In genomic region chr19:59466417-59466937, GRCm38 (mm10) we compare ENCODE assay signal across 19 mouse cellular contexts. TPM values are rescaled to one million over a fixed set of nuclear protein-coding genes. Genes with fewer than 3 reads are reported as not detected.
DNase-seq lines count a peak whose midpoint lies in the region; ATAC-seq and TF ChIP-seq lines count a peak whose summit lies in the region.
"Had no signal": no experiment of that assay in that cellular context is flagged by ENCODE, and none has a peak within 500 bp of the region (broad histone marks: within the 10 kb centered on the region; RNA-seq: fewer than 3 reads in every experiment).

No protein-coding gene starts in this region.

- WGBS in hindbrain, embryonic 11.5 days: 1% methylated on average over 6 of the region's 6 CpGs
- 2% methylated on average over 6 of the region's 6 CpGs for WGBS in hindbrain, embryonic 16.5 days
- WGBS in neural tube, embryonic 15.5 days: under 1% methylated on average over 6 of the region's 6 CpGs
- WGBS in forebrain, postnatal 0 days: 9% methylated on average over 6 of the region's 6 CpGs

- no peak overlapping the region for H3K4me3 ChIP-seq in hindbrain, embryonic 11.5 days (ENCODE audit: low read depth, low read length)
- no peak overlapping the region for H3K4me3 ChIP-seq in hindbrain, embryonic 16.5 days (ENCODE audit: low read length)
- H3K4me3 ChIP-seq in neural tube, embryonic 15.5 days (replicated peaks): no peak overlapping the region
- H3K4me3 ChIP-seq in forebrain, postnatal 0 days (ENCODE audit: low read depth, low read length): no peak overlapping the region
- H3K4me3 ChIP-seq: hindbrain, embryonic 13.5 days; liver, embryonic 13.5 days; neural tube, embryonic 13.5 days had no signal

- H3K9me3 ChIP-seq in hindbrain, embryonic 11.5 days (ENCODE audit: control insufficient read depth, low read length): no peaks in the 10 kb centered on the region
- H3K9me3 ChIP-seq in hindbrain, embryonic 16.5 days (ENCODE audit: control insufficient read depth, low read length): no peaks in the 10 kb centered on the region
- H3K9me3 ChIP-seq in neural tube, embryonic 15.5 days (replicated peaks): no peaks in the 10 kb centered on the region
- H3K9me3 ChIP-seq in forebrain, postnatal 0 days (ENCODE audit: low read length): no peaks in the 10 kb centered on the region
- H3K9me3 ChIP-seq: heart, embryonic 15.5 days; hindbrain, embryonic 13.5 days; liver, embryonic 13.5 days; neural tube, embryonic 13.5 days had no signal

- peak; percentile 50 for DNase-seq in hindbrain, embryonic 11.5 days (ENCODE audit: low spot score)
- peak; percentile 44 for DNase-seq in neural tube, embryonic 10.5 days (ENCODE audit: extremely low spot score, low spot score)
- DNase-seq in forebrain, postnatal 0 days: peak; percentile 29
- no peak for DNase-seq in cerebellum, adult 11-12 months
- no peak for DNase-seq in thymus, postnatal 36 days
- no peak for DNase-seq in right cerebral cortex, adult 2 months (ENCODE audit: low spot score in 2 of 2)
- DNase-seq: adrenal gland, adult 8-10 months; cerebellum, adult 9-11 months; liver, embryonic 13.5 days had no signal

- no peak overlapping the region for H3K9ac ChIP-seq in hindbrain, embryonic 11.5 days (ENCODE audit: low read depth, low read length)
- H3K9ac ChIP-seq in hindbrain, embryonic 16.5 days (ENCODE audit: low read depth, low read length): no peak overlapping the region
- no peak overlapping the region for H3K9ac ChIP-seq in neural tube, embryonic 15.5 days (replicated peaks)
- H3K9ac ChIP-seq in forebrain, postnatal 0 days: no peak overlapping the region
- H3K9ac ChIP-seq: heart, embryonic 15.5 days; hindbrain, embryonic 13.5 days; liver, embryonic 13.5 days; neural tube, embryonic 13.5 days had no signal

- TF ChIP-seq CTCF in forebrain, postnatal 0 days (IDR thresholded peaks at IDR 0.05; ENCODE audit: low read depth): no peak

- peaks cover 94% of the 10 kb centered on the region for H3K27me3 ChIP-seq in hindbrain, embryonic 11.5 days (ENCODE audit: control insufficient read depth, insufficient read depth, low read length)
- H3K27me3 ChIP-seq in hindbrain, embryonic 16.5 days (replicated peaks; ENCODE audit: control insufficient read depth, insufficient read depth, low read length): peaks cover 68% of the 10 kb centered on the region
- peaks cover 98% of the 10 kb centered on the region for H3K27me3 ChIP-seq in neural tube, embryonic 15.5 days (replicated peaks)
- peaks cover 55% of the 10 kb centered on the region for H3K27me3 ChIP-seq in forebrain, postnatal 0 days (ENCODE audit: insufficient read depth, low read length)

- H3K36me3 ChIP-seq in hindbrain, embryonic 11.5 days (ENCODE audit: control insufficient read depth, insufficient read depth, low read length): no peaks in the 10 kb centered on the region
- H3K36me3 ChIP-seq in hindbrain, embryonic 16.5 days (ENCODE audit: control insufficient read depth, insufficient read depth, low read length): no peaks in the 10 kb centered on the region
- no peaks in the 10 kb centered on the region for H3K36me3 ChIP-seq in neural tube, embryonic 15.5 days
- no peaks in the 10 kb centered on the region for H3K36me3 ChIP-seq in forebrain, postnatal 0 days (ENCODE audit: insufficient read depth)
- H3K36me3 ChIP-seq: heart, embryonic 15.5 days; hindbrain, embryonic 13.5 days; liver, embryonic 13.5 days; neural tube, embryonic 13.5 days had no signal

- no peak overlapping the region for H3K27ac ChIP-seq in hindbrain, embryonic 11.5 days (ENCODE audit: low read depth, low read length)
- no peak overlapping the region for H3K27ac ChIP-seq in hindbrain, embryonic 16.5 days (ENCODE audit: low read depth, low read length)
- no peak overlapping the region for H3K27ac ChIP-seq in neural tube, embryonic 15.5 days (replicated peaks)
- 0 out of 2 replicates have a peak overlapping the region, but pooled peaks have one; percentile 6 for H3K27ac ChIP-seq in forebrain, postnatal 0 days (ENCODE audit: low read depth, low read length)
- H3K27ac ChIP-seq: heart, embryonic 15.5 days; hindbrain, embryonic 13.5 days; liver, embryonic 13.5 days; neural tube, embryonic 13.5 days had no signal

- no peak for ATAC-seq in hindbrain, embryonic 11.5 days (ENCODE audit: low FRiP score)
- ATAC-seq in hindbrain, embryonic 16.5 days: no peak
- no peak for ATAC-seq in neural tube, embryonic 15.5 days (ENCODE audit: low FRiP score)
- ATAC-seq in forebrain, postnatal 0 days: no peak
- ATAC-seq: lung, postnatal 0 days had no signal

- H3K4me1 ChIP-seq in hindbrain, embryonic 11.5 days (replicated peaks; ENCODE audit: control insufficient read depth, insufficient read depth, low read length): peaks cover 2% of the 10 kb centered on the region; the same call in 1 of the 2 replicates
- H3K4me1 ChIP-seq in hindbrain, embryonic 16.5 days (ENCODE audit: control insufficient read depth, insufficient read depth, low read depth, low read length): peaks cover 8% of the 10 kb centered on the region
- peaks cover 20% of the 10 kb centered on the region for H3K4me1 ChIP-seq in neural tube, embryonic 15.5 days
- H3K4me1 ChIP-seq in forebrain, postnatal 0 days (ENCODE audit: insufficient read depth): peaks cover 15% of the 10 kb centered on the region; the same call in 1 of the 2 replicates
- H3K4me1 ChIP-seq: liver, embryonic 13.5 days had no signal

- H3K4me2 ChIP-seq in hindbrain, embryonic 11.5 days (replicated peaks; ENCODE audit: low read depth, low read length): no peak overlapping the region
- H3K4me2 ChIP-seq in hindbrain, embryonic 16.5 days (ENCODE audit: low read length): no peak overlapping the region
- H3K4me2 ChIP-seq in neural tube, embryonic 15.5 days: no peak overlapping the region
- H3K4me2 ChIP-seq in forebrain, postnatal 0 days (ENCODE audit: low read depth): peak overlapping the region; percentile 43
- H3K4me2 ChIP-seq: heart, embryonic 15.5 days; hindbrain, embryonic 13.5 days; liver, embryonic 13.5 days; neural tube, embryonic 13.5 days had no signal

RNA-seq across cellular contexts. Expression of gene Emx2, which starts 8.3 kb away (rescaled TPM):
- 1.0 and 1.4 TPM in 2 replicates for polyA plus RNA-seq in hindbrain, embryonic 11.5 days (2014; fragmentation: Nextera tagmentation; extraction: Ambion mirVana)
- 0.95 TPM in 1 of 2 replicates, not detected in the other for polyA plus RNA-seq in hindbrain, embryonic 16.5 days (2015; fragmentation: Nextera tagmentation; extraction: Ambion mirVana)
- 0.06 TPM in 1 of 2 replicates, not detected in the other for polyA plus RNA-seq in neural tube, embryonic 15.5 days (2015; fragmentation: Nextera tagmentation; extraction: Ambion mirVana)
- total RNA-seq in forebrain, postnatal 0 days (2014; rRNA removed): 3.2 and 6.0 TPM in 2 replicates
- 4.7 and 11.2 TPM in 2 replicates for polyA plus RNA-seq in forebrain, postnatal 0 days (2015; fragmentation: Nextera tagmentation; extraction: Ambion mirVana)
- total RNA-seq: granulocyte monocyte progenitor cell, adult 5-6 weeks; megakaryocyte-erythroid progenitor cell, adult 5-6 weeks had no signal
- polyA plus RNA-seq: heart, embryonic 15.5 days; large intestine, adult 2 months; liver, embryonic 13.5 days; lung, postnatal 0 days; neural tube, embryonic 13.5 days; spleen, adult 2 months had no signal

Comparison
In these comparisons a context has a peak if more than half of its experiments do, and no peak if none do; other contexts are left out.
1. DNase-seq: peak in hindbrain, embryonic 11.5 days (single experiment), neural tube, embryonic 10.5 days (single experiment) and forebrain, postnatal 0 days (single experiment); none in cerebellum, adult 11-12 months (single experiment), thymus, postnatal 36 days (0 of 2) and right cerebral cortex, adult 2 months (0 of 2).